Mouse (Mus musculus): ENCODE measurements around the gene Eogt. TPM values are rescaled to one million over a fixed set of nuclear protein-coding genes. Genes with fewer than 3 reads are reported as not detected.

The Eogt gene
- polyA plus RNA-seq, 1 experiment from 2014 or later = 7.9 TPM

GRCm38 (mm10) chr6:97101190-97101957, 47.6 kb downstream of the Eogt start:
- DNase-seq (ENCODE audit: low spot score) = peak; percentile 52

GRCm38 (mm10) chr6:97082336-97082735, 66.6 kb downstream of the Eogt start:
- WGBS = 75% methylated on average over 2 of the region's 2 CpGs
- Histone ChIP-seq H3K9me3 (ENCODE audit: control insufficient read depth, low read length) (no peaks in the 10 kb centered on the region), H3K4me1 (ENCODE audit: control insufficient read depth, insufficient read depth, low read length) (no peaks in the 10 kb centered on the region), H3K4me3 (ENCODE audit: low read depth, low read length) (no peak overlapping the region), H3K9ac (ENCODE audit: low read depth, low read length) (no peak overlapping the region), H3K4me2 (ENCODE audit: low read depth, low read length) (no peak overlapping the region), H3K27me3 (replicated peaks; ENCODE audit: control insufficient read depth, insufficient read depth, low read length) (no peaks in the 10 kb centered on the region), H3K27ac (replicated peaks; ENCODE audit: low read depth, low read length) (no peak overlapping the region), H3K36me3 (ENCODE audit: control insufficient read depth, insufficient read depth, low read length) (no peaks in the 10 kb centered on the region)
- DNase-seq (ENCODE audit: low spot score) = no peak
- ATAC-seq (ENCODE audit: low read depth) = no peak

More at GRCm38 (mm10) chr6:97101190-97101957, 47.6 kb downstream of the Eogt start:
- Histone ChIP-seq H3K36me3 (ENCODE audit: control insufficient read depth, insufficient read depth, low read length) (no peaks in the 10 kb centered on the region), H3K9ac (ENCODE audit: low read depth, low read length) (no peak overlapping the region), H3K4me2 (ENCODE audit: low read depth, low read length) (peak overlapping the region; percentile 38), H3K4me3 (ENCODE audit: low read depth, low read length) (no peak overlapping the region), H3K4me1 (ENCODE audit: control insufficient read depth, insufficient read depth, low read length) (no peaks in the 10 kb centered on the region; the same call in 1 of the 2 replicates), H3K27me3 (replicated peaks; ENCODE audit: control insufficient read depth, insufficient read depth, low read length) (no peaks in the 10 kb centered on the region; the same call in 1 of the 2 replicates), H3K27ac (replicated peaks; ENCODE audit: low read depth, low read length) (no peak overlapping the region), H3K9me3 (ENCODE audit: control insufficient read depth, low read length) (no peaks in the 10 kb centered on the region)
- ATAC-seq (ENCODE audit: low read depth) = no peak; the same call in 1 of the 2 replicates
- WGBS = 13% methylated on average over 12 of the region's 12 CpGs

GRCm38 (mm10) chr6:97080016-97080415, 69.0 kb downstream of the Eogt start:
- no peaks in the 10 kb centered on the region for H3K9me3 ChIP-seq (ENCODE audit: control insufficient read depth, low read length)
- H3K27ac ChIP-seq (replicated peaks; ENCODE audit: low read depth, low read length) = no peak overlapping the region
- WGBS = 36% methylated on average over 9 of the region's 9 CpGs
- no peak overlapping the region for H3K9ac ChIP-seq (ENCODE audit: low read depth, low read length)
- no peak overlapping the region for H3K4me2 ChIP-seq (ENCODE audit: low read depth, low read length)
- DNase-seq (ENCODE audit: low spot score) (no peak), ATAC-seq (ENCODE audit: low read depth) (no peak)
- no peaks in the 10 kb centered on the region for H3K27me3 ChIP-seq (replicated peaks; ENCODE audit: control insufficient read depth, insufficient read depth, low read length)
- no peak overlapping the region for H3K4me3 ChIP-seq (ENCODE audit: low read depth, low read length)
- no peaks in the 10 kb centered on the region for H3K4me1 ChIP-seq (ENCODE audit: control insufficient read depth, insufficient read depth, low read length)
- H3K36me3 ChIP-seq (ENCODE audit: control insufficient read depth, insufficient read depth, low read length) = no peaks in the 10 kb centered on the region

- 1% methylated on average over 30 of the region's 30 CpGs for WGBS
- H3K4me3 ChIP-seq (ENCODE audit: low read depth, low read length) = peak within 1 kb of the TSS; percentile 39
- H3K9me3 ChIP-seq (ENCODE audit: control insufficient read depth, low read length) = no peaks in the 10 kb centered on the region
- peaks cover 34% of the 10 kb centered on the region for H3K27me3 ChIP-seq (replicated peaks; ENCODE audit: control insufficient read depth, insufficient read depth, low read length)
- H3K4me2 ChIP-seq (ENCODE audit: low read depth, low read length) = peak within 1 kb of the TSS; percentile 60
- DNase-seq (ENCODE audit: low spot score) = peak; percentile 54
- H3K4me1 ChIP-seq (ENCODE audit: control insufficient read depth, insufficient read depth, low read length) = peaks cover 4% of the 10 kb centered on the region
- peak within 1 kb of the TSS; percentile 28; the same call in 1 of the 2 replicates for H3K9ac ChIP-seq (ENCODE audit: low read depth, low read length)
- H3K36me3 ChIP-seq (ENCODE audit: control insufficient read depth, insufficient read depth, low read length) = no peaks in the 10 kb centered on the region
- ATAC-seq (ENCODE audit: low read depth) = peak; percentile 82
- no peak within 1 kb of the TSS for H3K27ac ChIP-seq (replicated peaks; ENCODE audit: low read depth, low read length)
Measured at GRCm38 (mm10) chr6:97060074-97060681, 88.8 kb downstream of the Eogt start, which contains the start of gene Fam19a4. Gene Fam19a4, minus strand, starts transcription at chr6:97060413.

Other genes with a start within 250 kb of the Eogt start
- 1.4 and 1.9 TPM in 2 replicates for gene Fam19a4, start 88.8 kb downstream of the Eogt start, polyA plus RNA-seq (2014; fragmentation: Nextera tagmentation; extraction: Ambion mirVana)
- gene Tmf1, start 29.9 kb upstream of the Eogt start, polyA plus RNA-seq (2014; fragmentation: Nextera tagmentation; extraction: Ambion mirVana) = 36.4 and 37.7 TPM in 2 replicates
- gene Uba3, start 56.5 kb upstream of the Eogt start, polyA plus RNA-seq (2014; fragmentation: Nextera tagmentation; extraction: Ambion mirVana) = 77.7 and 88.3 TPM in 2 replicates
- gene Arl6ip5, start 61.5 kb upstream of the Eogt start, polyA plus RNA-seq (2014; fragmentation: Nextera tagmentation; extraction: Ambion mirVana) = 78.1 and 78.3 TPM in 2 replicates
- 17.1 and 21.6 TPM in 2 replicates for gene Lmod3, start 103.6 kb upstream of the Eogt start, polyA plus RNA-seq (2014; fragmentation: Nextera tagmentation; extraction: Ambion mirVana)

Data from embryonic facial prominence, embryonic 14.5 days (tissue).